Mouse (Mus musculus): Measurements from ENCODE around the gene Amacr.
"Not testable (repeated sequence)": the region's sequence is repeated elsewhere in the genome, so short reads cannot be mapped to it uniquely, and the experiment has no call there.

Gene Amacr

GRCm38 (mm10) chr15:10986477-10986876, 4.9 kb downstream of the Amacr start:
- DNase-seq (ENCODE audit: extremely low spot score, low spot score), result not testable (repeated sequence)

DNA sequence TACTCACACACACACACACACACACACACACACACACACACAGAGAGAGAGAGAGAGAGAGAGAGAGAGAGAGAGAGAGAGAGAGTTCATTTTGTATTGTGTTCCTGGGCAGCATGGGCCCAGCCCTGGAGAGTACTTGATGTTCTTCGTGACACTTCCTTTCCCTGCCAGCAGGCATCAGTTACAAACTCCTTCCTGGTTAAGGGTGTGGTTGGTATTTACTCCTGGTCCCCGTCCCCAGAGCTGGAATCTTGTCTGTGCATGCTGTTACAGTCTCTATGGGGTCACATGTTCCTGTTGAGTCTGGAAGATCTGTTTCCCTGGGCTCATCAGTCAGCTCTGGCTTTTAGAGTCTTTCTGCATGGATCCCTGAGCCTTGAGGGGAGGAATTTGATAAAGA, 8.9 kb downstream of the Amacr start:
- DNase-seq (ENCODE audit: extremely low spot score, low spot score), result no peak

DNA sequence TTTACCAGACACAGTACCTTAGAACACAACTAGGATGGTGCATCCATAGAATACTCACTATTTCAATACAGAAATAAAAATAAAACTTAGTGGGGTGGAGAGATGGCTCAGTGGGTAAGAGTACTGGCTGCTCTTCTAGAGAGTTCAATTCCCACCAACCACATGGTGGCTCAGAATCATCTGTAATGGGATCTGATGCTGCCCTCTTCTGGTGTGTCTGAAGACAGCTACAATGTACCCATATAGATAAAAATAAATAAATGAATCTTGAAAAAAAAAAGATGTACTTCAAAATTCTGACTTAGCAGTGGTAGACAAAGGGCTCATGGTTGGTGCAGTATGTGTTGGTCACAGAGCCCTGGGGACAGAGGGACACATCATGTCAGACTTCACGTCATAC, 10.0 kb downstream of the Amacr start:
- no peak for DNase-seq (ENCODE audit: extremely low spot score, low spot score)

DNA sequence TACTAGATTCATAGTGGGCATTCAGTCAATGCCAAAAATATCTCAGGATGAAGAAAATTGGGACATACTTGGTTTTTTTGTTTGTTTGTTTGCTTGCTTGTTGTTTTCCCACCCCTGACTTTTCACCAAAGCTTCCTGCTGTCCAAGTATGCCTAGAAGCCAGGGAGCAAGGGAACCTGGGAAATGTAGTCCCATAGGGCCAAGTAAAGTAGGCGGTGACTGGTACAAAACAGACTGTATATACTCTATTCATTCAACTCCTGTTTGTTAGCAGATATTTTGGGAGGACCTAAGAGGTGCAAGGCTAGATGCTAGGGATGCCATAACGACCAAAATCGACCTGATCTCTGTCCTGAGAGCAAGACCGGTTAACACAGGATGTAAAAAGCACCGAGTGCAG, 18.3 kb downstream of the Amacr start:
- no peak for DNase-seq (ENCODE audit: extremely low spot score, low spot score)

DNA sequence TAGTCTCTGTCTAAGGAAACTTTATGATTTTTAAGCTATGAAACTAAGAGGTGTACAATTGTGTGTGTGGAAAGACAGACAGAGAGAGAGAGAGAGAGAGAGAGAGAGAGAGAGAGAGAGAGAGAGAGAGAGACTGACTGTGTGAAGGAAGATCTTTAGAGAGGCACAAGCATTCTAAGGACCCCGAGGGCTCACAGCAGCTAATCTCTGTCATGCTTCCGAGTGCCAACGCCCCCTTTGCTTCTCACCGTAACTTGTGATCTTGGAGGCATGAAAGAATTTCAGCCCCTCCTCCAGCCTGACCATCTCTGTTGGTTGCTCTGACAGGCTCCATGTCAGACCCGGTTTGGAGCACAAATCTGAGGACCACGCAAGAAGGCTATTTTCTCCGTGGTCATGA, 18.9 kb downstream of the Amacr start, which contains the start of gene Slc45a2:
Slc45a2 (plus strand) TSS at position 301 of the 400 bp plus-strand sequence.
- DNase-seq (ENCODE audit: extremely low spot score, low spot score), result no peak

DNA sequence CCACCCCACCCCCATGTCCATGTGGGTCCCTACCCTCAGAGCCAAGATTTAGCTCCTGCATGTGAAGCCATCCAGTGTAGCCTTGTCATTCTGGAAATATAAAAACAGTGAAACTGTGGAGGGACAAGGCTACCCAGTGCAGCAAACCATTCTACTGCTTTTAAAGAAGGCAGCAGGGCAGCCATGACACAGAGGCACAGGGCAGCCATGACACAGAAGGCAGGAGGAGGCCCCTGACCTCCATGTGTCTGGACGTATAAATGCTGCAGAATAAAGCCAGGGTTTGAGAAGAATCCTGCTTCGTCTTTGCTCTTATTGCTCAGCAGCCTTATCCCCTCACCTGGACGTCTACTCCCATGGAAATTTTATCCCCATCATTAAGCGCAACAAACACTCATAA, 22.2 kb downstream of the Amacr start:
- DNase-seq (ENCODE audit: extremely low spot score, low spot score), result peak; percentile 3

GRCm38 (mm10) chr15:11004646-11005045, 23.1 kb downstream of the Amacr start:
- DNase-seq (ENCODE audit: extremely low spot score, low spot score), result no peak

DNA sequence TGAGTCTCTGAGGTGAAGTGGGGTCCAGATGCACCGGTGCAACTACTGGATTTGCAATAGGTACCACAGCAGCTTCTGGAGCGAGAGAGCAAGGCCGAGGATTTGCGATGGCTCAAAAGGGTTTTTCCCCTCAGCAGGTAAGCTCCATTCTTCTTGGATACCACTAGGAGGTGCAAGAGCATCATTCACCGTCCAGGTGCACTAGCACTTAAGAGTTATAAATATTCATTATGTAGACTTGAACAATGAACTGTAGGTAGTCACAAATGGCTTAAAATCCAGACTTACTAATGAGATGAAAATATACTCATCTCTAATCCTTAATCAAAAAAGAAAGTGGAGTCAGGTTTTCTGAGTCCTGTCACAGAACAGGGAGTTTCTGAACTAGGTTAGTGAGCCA, 27.2 kb downstream of the Amacr start:
- no peak for DNase-seq (ENCODE audit: extremely low spot score, low spot score)

GRCm38 (mm10) chr15:11010976-11011548, 29.5 kb downstream of the Amacr start:
- DNase-seq (ENCODE audit: extremely low spot score, low spot score), result no peak

GRCm38 (mm10) chr15:11014931-11015330, 33.4 kb downstream of the Amacr start:
- no peak for DNase-seq (ENCODE audit: extremely low spot score, low spot score)

GRCm38 (mm10) chr15:11026801-11027561, 45.4 kb downstream of the Amacr start:
- no peak for DNase-seq (ENCODE audit: extremely low spot score, low spot score)

DNA sequence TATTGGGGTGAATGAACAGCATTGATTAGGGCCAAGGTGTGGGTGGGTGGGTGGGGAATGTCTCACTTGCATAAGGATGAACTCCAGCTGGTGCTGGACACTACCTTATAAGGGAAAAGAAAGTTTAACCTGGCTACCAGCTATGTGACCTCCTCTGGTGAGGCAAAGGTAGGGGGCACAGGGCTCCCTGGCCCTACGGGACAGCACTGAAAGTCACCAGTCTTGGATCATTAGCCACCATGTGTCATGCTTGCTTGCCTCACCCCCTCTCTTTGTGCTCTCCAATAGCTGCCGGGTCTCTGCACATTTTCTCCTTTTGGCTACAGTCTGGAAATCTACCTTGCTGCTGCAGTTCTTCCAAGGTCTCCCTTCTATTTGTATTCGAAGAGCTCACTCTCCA, 48.6 kb downstream of the Amacr start:
- no peak for DNase-seq (ENCODE audit: extremely low spot score, low spot score)

GRCm38 (mm10) chr15:11035947-11036474, 54.5 kb downstream of the Amacr start:
- no peak for DNase-seq (ENCODE audit: extremely low spot score, low spot score)

DNA sequence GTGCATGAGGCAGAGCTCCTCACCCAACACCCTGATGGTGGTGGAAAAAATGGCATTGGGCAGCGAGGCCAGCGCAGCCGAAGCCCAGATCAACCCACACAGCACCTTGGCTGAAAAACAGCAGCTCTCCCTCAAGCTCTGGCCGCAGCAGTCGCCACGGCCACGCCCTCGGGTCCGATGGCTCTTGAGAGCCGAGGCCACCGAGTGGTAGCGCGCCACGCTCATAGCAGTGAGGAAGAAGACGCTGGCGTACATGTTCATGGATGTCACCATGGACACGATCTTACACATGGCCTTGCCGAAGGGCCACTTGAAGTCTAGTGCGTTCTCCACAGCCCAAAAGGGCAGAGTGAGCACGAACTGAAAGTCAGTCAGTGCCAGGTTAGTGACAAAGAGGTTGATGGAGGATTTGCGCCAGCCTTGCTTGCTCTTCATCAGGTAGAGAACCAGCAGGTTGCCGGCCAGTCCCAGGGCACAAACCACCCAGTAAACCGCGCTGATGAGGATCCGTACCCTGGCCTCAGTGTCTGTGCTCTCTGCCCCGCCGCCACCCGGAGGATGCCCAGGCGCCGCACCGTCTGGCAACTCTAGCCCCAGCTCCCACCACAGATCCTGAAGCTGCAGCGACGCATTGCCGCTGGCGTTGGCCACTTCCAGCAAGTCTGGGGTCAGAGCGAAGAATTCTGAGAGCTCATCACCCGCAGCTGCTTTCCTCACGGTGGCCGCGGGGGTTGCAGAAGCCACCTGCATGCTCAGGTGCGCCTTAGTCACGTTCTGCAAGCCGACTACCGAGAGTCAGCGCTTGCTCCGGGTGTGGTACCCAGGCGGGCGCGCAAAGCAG, 55.2 kb downstream of the Amacr start:
- peak; percentile 57 for DNase-seq (ENCODE audit: extremely low spot score, low spot score)

DNA sequence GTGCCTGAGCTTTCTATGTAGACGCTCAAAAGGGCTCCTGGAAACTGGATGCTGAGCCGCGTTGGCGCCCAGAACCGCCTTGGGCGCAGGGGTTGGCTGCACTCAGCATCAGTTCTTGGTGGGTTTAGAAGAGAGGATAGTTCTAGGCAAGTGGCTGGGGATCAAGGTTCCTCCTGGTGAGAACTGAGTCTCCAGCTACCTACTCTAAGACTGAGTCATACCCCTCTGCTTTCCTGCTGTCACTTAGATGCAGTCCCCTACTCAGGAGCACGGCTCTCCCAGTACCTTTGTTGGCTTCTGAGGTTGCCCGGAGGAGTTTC, 55.8 kb downstream of the Amacr start:
- peak; percentile 47 for DNase-seq (ENCODE audit: extremely low spot score, low spot score)

- peak; percentile 47 for DNase-seq (ENCODE audit: extremely low spot score, low spot score)
Observed at GRCm38 (mm10) chr15:11037711-11038110, 56.2 kb downstream of the Amacr start, which contains the start of gene Rxfp3. Gene Rxfp3, minus strand, starts transcription at chr15:11037991.

DNA sequence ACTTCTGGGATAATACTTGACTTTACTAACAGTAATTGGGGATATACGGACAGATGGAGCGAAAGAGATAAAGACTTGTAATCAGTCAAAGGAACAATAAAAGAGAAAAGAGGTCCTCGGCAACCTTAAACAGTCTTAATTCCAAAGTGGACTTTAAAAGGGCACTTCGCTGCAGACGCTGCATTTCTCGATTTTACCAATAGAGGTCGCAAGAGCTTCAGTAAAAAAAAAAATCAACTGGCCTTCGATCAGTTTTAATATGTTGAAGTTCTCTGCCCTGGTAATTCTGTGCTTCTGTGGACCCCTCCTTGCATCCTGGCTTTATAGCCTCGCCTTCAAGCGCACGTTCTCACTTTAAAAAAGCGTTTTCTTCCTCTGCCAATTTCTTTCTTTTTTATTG, 56.9 kb downstream of the Amacr start:
- DNase-seq (ENCODE audit: extremely low spot score, low spot score), result peak; percentile 51

DNA sequence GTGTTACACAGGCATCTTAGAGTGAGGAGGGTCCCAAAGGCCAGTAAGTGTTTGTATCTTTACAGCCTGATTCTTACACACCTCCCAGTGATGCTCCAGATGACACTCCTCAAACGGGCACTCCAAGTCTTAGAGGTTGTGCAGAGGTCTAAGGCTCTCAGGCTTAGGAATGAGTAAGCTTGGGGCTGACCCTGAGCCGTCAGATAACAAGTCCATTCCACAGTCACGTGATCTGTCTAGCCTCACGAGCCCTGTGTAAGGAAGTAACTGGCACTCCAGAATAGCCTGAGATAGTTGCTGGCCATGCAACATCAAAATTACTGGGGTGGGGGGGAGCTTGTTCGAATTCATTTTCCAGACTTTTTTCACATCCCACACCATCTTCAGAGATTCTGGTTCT, 58.5 kb downstream of the Amacr start:
- DNase-seq (ENCODE audit: extremely low spot score, low spot score), result no peak

DNA sequence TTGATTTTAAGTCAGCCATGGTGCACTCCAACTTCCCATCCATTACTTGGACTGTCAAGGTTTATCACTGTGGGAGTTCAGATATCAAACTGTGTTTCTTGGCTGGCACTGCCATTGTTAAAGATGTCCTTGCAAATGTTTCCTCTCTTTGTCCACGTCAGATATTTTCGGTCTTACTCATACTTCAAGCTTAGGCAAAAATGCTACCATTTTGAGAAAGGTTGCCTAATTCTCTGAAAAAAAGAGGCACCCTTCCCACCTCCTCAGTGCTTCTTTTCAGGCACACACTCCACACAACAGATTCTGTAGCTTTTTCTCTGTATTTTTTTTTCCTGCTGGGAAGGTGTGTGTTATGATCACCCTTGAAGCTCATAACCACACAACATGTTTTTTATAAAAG, 59.7 kb downstream of the Amacr start:
- no peak for DNase-seq (ENCODE audit: extremely low spot score, low spot score)

GRCm38 (mm10) chr15:11042828-11043227, 61.3 kb downstream of the Amacr start:
- DNase-seq (ENCODE audit: extremely low spot score, low spot score), result no peak

All from neural tube, embryonic 10.5 days (tissue).